ENCODE assay signal across 8 mouse cellular contexts in genomic region chr9:15880160-15880603, GRCm38 (mm10). TPM values are rescaled to one million over a fixed set of nuclear protein-coding genes. Genes with fewer than 3 reads are reported as not detected.
DNase-seq lines count a peak whose midpoint lies in the region; ATAC-seq and TF ChIP-seq lines count a peak whose summit lies in the region.

No protein-coding gene starts in this region.

- H3K4me1 ChIP-seq in liver, embryonic 14.5 days (replicated peaks; ENCODE audit: control insufficient read depth in 2 of 2, insufficient read depth in 2 of 2, low read length in 1 of 2), result 0 out of 4 replicates have a peak, but pooled peaks cover 0 to 1% of the 10 kb centered on the region in 2 experiments

- H3K36me3 ChIP-seq in liver, embryonic 14.5 days (replicated peaks; ENCODE audit: control insufficient read depth, insufficient read depth, low read depth), result no peaks in the 10 kb centered on the region

- TF ChIP-seq CTCF in liver, embryonic 14.5 days (IDR thresholded peaks at IDR 0.05; ENCODE audit: low read depth), result peak; percentile 74

- WGBS in liver, embryonic 14.5 days (ENCODE audit: insufficient replicate concordance), result 14% methylated on average over 3 of the region's 3 CpGs

- TF ChIP-seq EP300 in liver, embryonic 14.5 days (IDR thresholded peaks at IDR 0.05; ENCODE audit: low read depth), result no peak

- peak; percentile 68 to 71; a peak in 3 of 4 replicates for ATAC-seq in hematopoietic stem cell, adult 5-6 weeks (replicated peaks in 1 of 2; ENCODE audit: insufficient read depth in 1 of 2, low FRiP score in 2 of 2, low TSS enrichment in 1 of 2, low read depth in 1 of 2, poor library complexity in 2 of 2, severe bottlenecking in 2 of 2)
- no peak for ATAC-seq in liver, embryonic 14.5 days (ENCODE audit: insufficient read depth)

- H3K27ac ChIP-seq in liver, embryonic 14.5 days, result no peak overlapping the region

- no peak overlapping the region for H3K4me2 ChIP-seq in liver, embryonic 14.5 days (ENCODE audit: low read depth)

- no peak overlapping the region for H3K9ac ChIP-seq in liver, embryonic 14.5 days (replicated peaks)

- no peaks in the 10 kb centered on the region for H3K27me3 ChIP-seq in liver, embryonic 14.5 days (ENCODE audit: control insufficient read depth, insufficient read depth, low read length)

- peak; percentile 23 for DNase-seq in adrenal gland, adult 2 months
- DNase-seq in adrenal gland, postnatal 25 days, result no peak
- peak; percentile 10 for DNase-seq in urinary bladder, postnatal 25 days (ENCODE audit: low spot score)
- no peak for DNase-seq in urinary bladder, postnatal 10 days (ENCODE audit: low spot score)
- peak in 2 of 3 experiments; percentile 4 to 6 for DNase-seq in liver, embryonic 14.5 days (ENCODE audit: low read depth in 3 of 3, low spot score in 3 of 3)
- peak; percentile 25 for DNase-seq in skeletal muscle tissue, adult 2 months (ENCODE audit: low read depth, low spot score)
- no peak for DNase-seq in gastrocnemius, postnatal 4 days (ENCODE audit: low spot score in 2 of 2)

- H3K4me3 ChIP-seq in liver, embryonic 14.5 days (ENCODE audit: insufficient read depth in 1 of 2, low read depth in 2 of 2, low read length in 2 of 2), result no peak overlapping the region

- no peaks in the 10 kb centered on the region for H3K9me3 ChIP-seq in liver, embryonic 14.5 days (ENCODE audit: control insufficient read depth, low read length)

RNA-seq across cellular contexts. Expression of gene Mtnr1b, which starts 5.8 kb away (rescaled TPM):
- total RNA-seq in adrenal gland, adult 2 months (2021), result not detected
- not detected in 2 replicates for polyA plus RNA-seq in adrenal gland, adult 2 months (2012; rRNA removed)
- not detected in 2 replicates for total RNA-seq in adrenal gland, postnatal 25 days (2021)
- not detected in 2 replicates for total RNA-seq in hematopoietic stem cell, adult 5-6 weeks (2017)
- polyA plus RNA-seq in liver, embryonic 14.5 days (2012; rRNA removed), result not detected in 2 replicates
- polyA plus RNA-seq in liver, embryonic 14.5 days (2014; fragmentation: Nextera tagmentation; extraction: Ambion mirVana), result not detected in 2 replicates
- not detected for total RNA-seq in gastrocnemius, postnatal 4 days (2021)

Comparison
In these comparisons a context has a peak if more than half of its experiments do, and no peak if none do; other contexts are left out.
1. DNase-seq: peak in adrenal gland, adult 2 months (single experiment), urinary bladder, postnatal 25 days (single experiment), liver, embryonic 14.5 days (2 of 3) and skeletal muscle tissue, adult 2 months (single experiment); none in adrenal gland, postnatal 25 days (single experiment), urinary bladder, postnatal 10 days (single experiment) and gastrocnemius, postnatal 4 days (0 of 2).